Mouse (Mus musculus): ENCODE measurements at regions not wholly inside any gene's neighbourhood (a gene's known extent, or its start where the extent isn't known, plus 50 kb on each side); places are given as distances from the start of the nearest gene placed in this dataset.

DNA sequence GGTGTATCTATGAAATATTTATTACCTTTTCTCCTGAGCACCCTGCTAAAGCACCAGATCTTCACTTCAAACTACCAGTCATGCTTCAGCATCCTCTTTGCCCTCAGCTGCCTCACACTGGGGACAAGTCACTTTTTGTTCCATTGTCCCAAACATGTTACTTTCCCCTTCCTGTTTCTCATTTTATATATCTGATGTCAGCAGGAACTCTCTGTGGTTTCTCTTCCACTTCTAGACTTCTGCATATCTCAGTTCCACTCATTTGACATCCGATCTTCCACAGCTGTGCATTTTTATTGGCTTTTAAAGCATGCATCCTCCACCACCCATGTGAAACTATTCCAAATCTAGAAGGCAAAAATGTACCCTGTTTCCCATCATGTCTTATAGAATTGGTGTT lies 474.4 kb upstream of the Camk1g start:
- Histone ChIP-seq H3K4me3 (replicated peaks; ENCODE audit: control insufficient read depth, low read depth, low read length) (no peak overlapping the region), H3K27ac (ENCODE audit: control insufficient read depth, insufficient read depth, low read depth, low read length, poor library complexity) (no peak overlapping the region), H3K4me1 (ENCODE audit: control insufficient read depth, insufficient read depth, low read length) (no peaks in the 10 kb centered on the region)
- WGBS, result 0% methylated on average over 1 of the region's 1 CpGs
- no peak for TF ChIP-seq CTCF (IDR thresholded peaks at IDR 0.05; ENCODE audit: control insufficient read depth, insufficient read depth, low read length)
- TF ChIP-seq POLR2A (IDR thresholded peaks at IDR 0.05; ENCODE audit: borderline replicate concordance, control insufficient read depth, low read depth, low read length), result no peak

GRCm38 (mm10) chr1:193800998-193801397 lies 430.9 kb upstream of the Camk1g start:
- no peak for TF ChIP-seq CTCF (IDR thresholded peaks at IDR 0.05; ENCODE audit: control insufficient read depth, insufficient read depth, low read length)
- no peak for TF ChIP-seq POLR2A (IDR thresholded peaks at IDR 0.05; ENCODE audit: borderline replicate concordance, control insufficient read depth, low read depth, low read length)
- Histone ChIP-seq H3K27ac (ENCODE audit: control insufficient read depth, insufficient read depth, low read depth, low read length, poor library complexity) (no peak overlapping the region), H3K4me1 (ENCODE audit: control insufficient read depth, insufficient read depth, low read length) (no peaks in the 10 kb centered on the region), H3K4me3 (replicated peaks; ENCODE audit: control insufficient read depth, low read depth, low read length) (no peak overlapping the region)
- WGBS, result 43% methylated on average over 3 of the region's 3 CpGs

DNA sequence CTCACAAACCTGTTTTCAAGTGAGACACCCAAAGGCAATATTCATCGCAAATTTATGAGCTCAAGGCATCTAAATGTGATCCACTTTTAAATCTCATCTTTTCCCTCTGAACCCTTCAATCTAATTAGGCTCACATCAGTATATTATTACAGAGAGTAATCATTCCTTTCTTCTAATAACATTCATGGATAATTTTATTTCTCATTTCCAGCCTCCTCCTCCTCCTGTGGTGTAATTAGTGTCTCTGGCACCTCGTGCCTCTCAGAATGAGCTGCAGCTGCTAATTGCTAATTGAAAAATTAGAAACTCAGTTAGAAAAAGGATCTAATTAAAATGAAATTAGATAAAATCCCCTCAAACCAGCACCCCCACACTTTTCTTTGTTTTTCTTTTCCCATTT lies 420.5 kb upstream of the Camk1g start:
- Histone ChIP-seq H3K4me1 (ENCODE audit: control insufficient read depth, insufficient read depth, low read length) (no peaks in the 10 kb centered on the region), H3K27ac (ENCODE audit: control insufficient read depth, insufficient read depth, low read depth, low read length, poor library complexity) (no peak overlapping the region), H3K4me3 (replicated peaks; ENCODE audit: control insufficient read depth, low read depth, low read length) (no peak overlapping the region)
- no peak for TF ChIP-seq CTCF (IDR thresholded peaks at IDR 0.05; ENCODE audit: control insufficient read depth, insufficient read depth, low read length)
- TF ChIP-seq POLR2A (IDR thresholded peaks at IDR 0.05; ENCODE audit: borderline replicate concordance, control insufficient read depth, low read depth, low read length), result no peak
- 67% methylated on average over 2 of the region's 2 CpGs for WGBS

DNA sequence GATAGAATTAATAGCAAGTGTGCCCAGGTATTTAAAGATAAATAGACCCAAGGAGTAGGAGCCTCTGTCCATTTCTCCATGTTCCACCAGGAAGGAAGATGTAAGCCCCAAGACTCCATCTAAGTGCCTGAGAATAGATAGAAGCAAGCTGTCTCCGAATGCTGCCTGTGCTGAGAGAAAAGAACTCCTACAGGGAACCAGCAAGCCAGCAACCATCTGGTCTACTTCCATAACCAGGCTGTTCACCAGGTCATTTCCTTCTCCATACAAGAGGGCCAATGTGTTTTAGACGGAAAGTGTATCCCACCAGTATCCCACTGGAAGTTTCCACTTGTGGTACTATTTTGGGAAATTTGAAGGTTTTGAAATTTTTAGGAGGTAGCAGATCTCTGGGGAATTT lies 418.4 kb upstream of the Camk1g start:
- WGBS, result 78% methylated on average over 2 of the region's 2 CpGs
- Histone ChIP-seq H3K4me1 (ENCODE audit: control insufficient read depth, insufficient read depth, low read length) (no peaks in the 10 kb centered on the region), H3K4me3 (replicated peaks; ENCODE audit: control insufficient read depth, low read depth, low read length) (no peak overlapping the region), H3K27ac (ENCODE audit: control insufficient read depth, insufficient read depth, low read depth, low read length, poor library complexity) (no peak overlapping the region)
- TF ChIP-seq POLR2A (IDR thresholded peaks at IDR 0.05; ENCODE audit: borderline replicate concordance, control insufficient read depth, low read depth, low read length) (no peak), CTCF (IDR thresholded peaks at IDR 0.05; ENCODE audit: control insufficient read depth, insufficient read depth, low read length) (no peak)

DNA sequence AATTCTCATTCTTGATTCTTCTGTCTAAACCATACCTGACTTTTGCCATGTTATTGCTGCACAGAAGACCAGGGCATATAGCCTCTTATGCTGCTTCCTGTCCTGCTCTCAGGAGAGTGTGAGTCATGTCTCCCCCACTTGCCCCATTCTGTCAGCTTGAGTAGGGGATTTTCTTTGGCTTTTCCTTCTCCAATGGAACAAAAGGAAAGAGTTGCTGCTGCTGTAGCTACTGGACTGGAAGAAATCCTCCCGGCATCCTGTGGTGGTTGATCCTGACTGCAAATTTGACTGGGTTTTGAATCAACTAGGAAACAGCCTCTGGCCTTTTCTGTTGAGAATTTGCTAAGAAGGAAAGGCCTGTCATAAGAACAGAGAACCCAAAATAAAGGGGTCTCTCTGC lies 417.3 kb upstream of the Camk1g start:
- 54% methylated on average over 1 of the region's 1 CpGs for WGBS
- Histone ChIP-seq H3K27ac (ENCODE audit: control insufficient read depth, insufficient read depth, low read depth, low read length, poor library complexity) (no peak overlapping the region), H3K4me1 (ENCODE audit: control insufficient read depth, insufficient read depth, low read length) (no peaks in the 10 kb centered on the region), H3K4me3 (replicated peaks; ENCODE audit: control insufficient read depth, low read depth, low read length) (no peak overlapping the region)
- TF ChIP-seq CTCF (IDR thresholded peaks at IDR 0.05; ENCODE audit: control insufficient read depth, insufficient read depth, low read length) (no peak), POLR2A (IDR thresholded peaks at IDR 0.05; ENCODE audit: borderline replicate concordance, control insufficient read depth, low read depth, low read length) (no peak)

GRCm38 (mm10) chr1:193784966-193785365 lies 414.9 kb upstream of the Camk1g start:
- Histone ChIP-seq H3K4me1 (ENCODE audit: control insufficient read depth, insufficient read depth, low read length) (no peaks in the 10 kb centered on the region), H3K4me3 (replicated peaks; ENCODE audit: control insufficient read depth, low read depth, low read length) (no peak overlapping the region), H3K27ac (ENCODE audit: control insufficient read depth, insufficient read depth, low read depth, low read length, poor library complexity) (no peak overlapping the region)
- 67% methylated on average over 1 of the region's 1 CpGs for WGBS
- TF ChIP-seq CTCF (IDR thresholded peaks at IDR 0.05; ENCODE audit: control insufficient read depth, insufficient read depth, low read length) (no peak), POLR2A (IDR thresholded peaks at IDR 0.05; ENCODE audit: borderline replicate concordance, control insufficient read depth, low read depth, low read length) (no peak)

DNA sequence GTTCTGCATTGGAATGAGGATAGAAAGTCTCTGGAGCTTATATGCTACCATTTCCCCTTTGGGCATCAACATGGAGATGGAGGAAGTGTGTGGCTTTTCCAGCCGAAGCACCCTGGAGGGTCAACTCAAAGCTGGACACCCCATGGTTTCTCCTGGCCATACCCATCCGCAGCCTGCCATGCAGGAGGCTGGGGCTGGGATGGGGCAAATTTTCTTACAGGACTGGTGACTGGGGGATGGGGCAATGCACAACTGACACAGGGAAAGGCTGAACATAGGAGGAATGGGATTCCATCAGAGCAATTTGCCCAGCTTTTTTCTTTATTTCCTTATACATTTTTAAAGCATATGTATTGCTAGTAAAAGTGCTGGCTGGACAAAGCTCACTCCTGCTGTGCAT lies 414.4 kb upstream of the Camk1g start:
- Histone ChIP-seq H3K4me1 (ENCODE audit: control insufficient read depth, insufficient read depth, low read length) (no peaks in the 10 kb centered on the region), H3K27ac (ENCODE audit: control insufficient read depth, insufficient read depth, low read depth, low read length, poor library complexity) (no peak overlapping the region), H3K4me3 (replicated peaks; ENCODE audit: control insufficient read depth, low read depth, low read length) (no peak overlapping the region)
- 64% methylated on average over 2 of the region's 2 CpGs for WGBS
- TF ChIP-seq CTCF (IDR thresholded peaks at IDR 0.05; ENCODE audit: control insufficient read depth, insufficient read depth, low read length), result no peak
- TF ChIP-seq POLR2A (IDR thresholded peaks at IDR 0.05; ENCODE audit: borderline replicate concordance, control insufficient read depth, low read depth, low read length), result no peak

- WGBS, result 63% methylated on average over 1 of the region's 1 CpGs
These were observed 408.1 kb upstream of the Camk1g start for GRCm38 (mm10) chr1:193778181-193778580.

DNA sequence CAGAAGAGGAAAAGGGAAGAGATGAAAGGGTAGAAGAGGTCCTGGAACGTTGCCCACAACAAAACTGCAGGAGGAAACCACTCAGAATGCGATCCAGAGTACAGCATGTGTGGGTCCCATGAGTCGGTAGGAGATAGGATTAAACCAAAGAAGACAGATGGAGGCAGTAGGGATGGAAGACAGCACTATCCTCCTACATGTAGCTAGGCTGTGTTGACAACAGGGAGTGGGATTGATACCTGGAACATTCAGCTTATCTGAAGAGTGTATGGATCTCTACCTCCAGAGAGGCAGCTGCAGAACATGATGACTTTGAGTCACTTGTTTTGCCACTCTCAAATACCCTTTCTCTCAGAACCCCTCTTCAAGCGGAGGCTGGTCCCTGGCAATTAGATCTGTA lies 399.4 kb upstream of the Camk1g start:
- no peak overlapping the region for H3K27ac ChIP-seq (ENCODE audit: control insufficient read depth, insufficient read depth, low read depth, low read length, poor library complexity)
- WGBS, result 56% methylated on average over 4 of the region's 4 CpGs
- no peak for TF ChIP-seq POLR2A (IDR thresholded peaks at IDR 0.05; ENCODE audit: borderline replicate concordance, control insufficient read depth, low read depth, low read length)
- no peak for TF ChIP-seq CTCF (IDR thresholded peaks at IDR 0.05; ENCODE audit: control insufficient read depth, insufficient read depth, low read length)
- H3K4me1 ChIP-seq (ENCODE audit: control insufficient read depth, insufficient read depth, low read length), result no peaks in the 10 kb centered on the region
- no peak overlapping the region for H3K4me3 ChIP-seq (replicated peaks; ENCODE audit: control insufficient read depth, low read depth, low read length)

More at GRCm38 (mm10) chr1:193778181-193778580, 408.1 kb upstream of the Camk1g start:
- Histone ChIP-seq H3K27ac (ENCODE audit: control insufficient read depth, insufficient read depth, low read depth, low read length, poor library complexity) (no peak overlapping the region), H3K4me3 (replicated peaks; ENCODE audit: control insufficient read depth, low read depth, low read length) (no peak overlapping the region), H3K4me1 (ENCODE audit: control insufficient read depth, insufficient read depth, low read length) (no peaks in the 10 kb centered on the region)
- TF ChIP-seq CTCF (IDR thresholded peaks at IDR 0.05; ENCODE audit: control insufficient read depth, insufficient read depth, low read length), result no peak
- no peak for TF ChIP-seq POLR2A (IDR thresholded peaks at IDR 0.05; ENCODE audit: borderline replicate concordance, control insufficient read depth, low read depth, low read length)
